Mouse (Mus musculus) urinary bladder, adult 18-20 months (tissue): ENCODE results near the gene Gm9732.
"Not testable (repeated sequence)": the region's sequence is repeated elsewhere in the genome, so short reads cannot be mapped to it uniquely, and the experiment has no call there.

Source experiments
- DNase-seq, 2 experiments: peaks; one replicate each; pipeline ENCODE4 v3.0.0; 2022; ENCODE audit warnings: low spot score in 2 of 2, mixed read lengths in 2 of 2

The Gm9732 gene

DNA sequence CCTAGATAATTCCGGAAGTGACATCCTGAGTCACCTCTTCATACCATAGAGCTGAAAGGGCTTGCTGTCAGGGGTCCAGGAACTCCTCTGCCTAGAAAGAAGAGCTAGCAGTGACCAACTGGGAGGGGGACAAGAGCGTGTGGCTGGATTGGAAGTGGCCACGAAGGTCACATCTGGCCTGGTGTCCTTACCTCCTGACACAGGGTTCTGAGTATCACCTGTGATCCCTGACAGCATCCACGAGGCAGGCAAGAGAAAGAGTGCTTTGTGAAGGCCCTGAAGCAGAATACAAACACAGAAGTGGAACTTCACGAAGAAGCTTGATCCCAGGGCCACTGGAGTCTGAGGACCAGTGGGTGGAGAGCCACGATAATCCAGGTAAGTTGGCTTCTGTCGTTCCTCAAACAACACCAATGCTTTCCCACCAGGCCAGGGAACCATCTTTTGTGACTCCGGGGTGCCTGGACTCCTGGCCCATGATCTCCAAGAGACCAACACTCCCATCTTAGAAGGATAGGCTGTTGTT is at the start of gene Gm9732:
Gene Gm9732, plus strand, starts transcription at position 51 of the 526 bp plus-strand sequence.
- DNase-seq = not testable (repeated sequence)

DNA sequence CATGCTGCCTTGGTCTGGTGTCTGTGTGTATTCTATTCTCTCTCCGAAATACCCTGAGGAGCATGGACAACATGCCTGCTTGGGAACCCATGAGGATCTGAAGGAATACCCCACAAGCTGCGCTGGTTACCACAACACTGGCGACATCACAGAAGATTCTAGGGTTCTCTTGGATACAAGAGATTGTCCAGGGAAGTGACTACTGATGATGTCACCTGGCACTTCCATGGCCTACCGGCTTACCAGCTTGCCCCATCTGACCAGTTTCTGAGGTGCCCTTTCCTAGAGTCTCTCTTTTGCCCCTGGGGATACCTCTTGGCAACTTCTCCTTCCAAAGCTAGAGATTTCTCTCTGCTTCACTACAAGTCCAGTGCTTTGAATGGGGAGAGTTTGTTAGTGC is 39.6 kb upstream of the Gm9732 start, which contains the start of gene Gm8122:
Gene Gm8122, minus strand, starts transcription at position 101 of the 400 bp plus-strand sequence.
- DNase-seq = not testable (repeated sequence)

DNA sequence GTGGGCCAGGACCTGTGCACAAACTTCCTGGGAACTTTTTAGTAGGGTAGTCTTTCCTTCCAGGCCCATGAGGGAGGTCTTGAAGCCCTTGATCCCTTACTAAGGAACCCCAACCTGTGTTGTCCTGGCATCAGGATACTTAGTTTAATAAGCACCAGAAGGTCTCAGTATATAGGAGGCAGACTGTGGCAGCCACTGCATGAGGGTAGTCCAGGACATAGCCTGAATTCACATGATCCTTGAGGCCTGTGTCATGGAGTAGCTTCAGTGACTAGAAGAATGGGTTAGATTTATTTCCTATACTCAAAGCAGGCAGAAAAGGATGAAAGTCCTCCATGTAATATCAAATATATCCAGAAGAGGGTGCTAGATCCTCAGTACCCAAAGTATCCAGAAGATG is 37.1 kb upstream of the Gm9732 start:
- DNase-seq = not testable (repeated sequence)

DNA sequence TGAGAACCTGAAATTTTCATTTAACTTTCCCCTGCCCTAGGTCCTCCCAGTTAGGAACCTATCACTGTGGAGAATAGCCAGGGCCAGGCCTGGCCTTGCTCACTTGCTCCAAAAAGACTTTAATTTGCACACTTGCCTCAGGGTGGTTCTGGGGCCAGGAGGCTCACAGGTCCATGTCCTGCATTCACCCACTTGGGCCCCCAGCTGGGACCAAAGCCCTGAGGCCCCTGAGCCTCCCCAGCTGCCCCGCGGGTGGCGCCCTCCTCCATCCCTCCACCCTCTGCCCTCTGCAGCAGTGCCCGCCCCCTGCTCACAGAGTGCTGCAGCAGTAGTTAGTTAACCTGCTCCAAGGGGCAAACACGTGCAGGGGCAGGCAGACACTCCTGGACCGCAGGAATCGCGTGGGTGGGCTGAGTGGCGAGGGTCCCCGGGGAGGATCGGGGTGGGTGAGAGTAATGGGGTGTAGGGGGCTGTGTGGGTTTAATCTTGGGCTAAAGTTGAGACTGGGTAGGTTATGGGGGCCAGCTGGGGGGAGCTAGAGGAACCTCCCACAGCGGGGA is 25.1 kb upstream of the Gm9732 start:
- not testable (repeated sequence) for DNase-seq

DNA sequence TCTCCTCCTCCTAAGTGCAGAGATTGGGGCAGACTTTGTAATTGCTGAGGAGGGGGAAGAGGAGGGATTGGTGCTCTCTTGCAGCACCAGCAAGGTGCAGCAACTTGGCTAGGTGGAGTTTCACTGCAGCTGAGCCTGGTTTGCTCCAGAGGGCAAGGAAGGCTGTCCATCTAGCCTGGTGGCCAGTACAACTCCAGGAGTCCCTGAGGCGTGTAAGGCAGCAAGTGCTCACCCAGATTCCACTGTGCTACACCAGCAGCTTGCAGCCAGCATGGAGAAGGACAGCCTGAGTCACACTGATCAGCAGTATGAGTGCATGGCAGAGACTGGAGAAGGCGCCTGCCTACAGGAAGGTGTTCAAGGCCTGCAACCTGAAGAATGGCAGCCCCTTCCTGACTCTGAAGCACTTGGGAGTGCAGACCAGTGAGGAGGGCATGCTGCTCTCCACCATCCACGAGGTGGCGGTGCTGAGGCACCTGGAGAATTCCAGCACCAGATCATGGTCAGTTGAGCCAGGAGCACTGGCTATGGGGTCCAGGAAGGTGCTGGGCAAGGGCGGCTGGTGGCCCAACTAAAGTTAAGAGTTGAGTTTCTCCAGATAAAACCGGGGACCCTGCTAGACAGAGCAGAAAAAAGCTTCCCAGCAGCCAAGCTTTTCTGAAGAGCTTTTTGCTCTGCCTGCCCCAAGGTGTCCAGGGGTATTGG is 24.1 kb upstream of the Gm9732 start:
- DNase-seq = not testable (repeated sequence)

DNA sequence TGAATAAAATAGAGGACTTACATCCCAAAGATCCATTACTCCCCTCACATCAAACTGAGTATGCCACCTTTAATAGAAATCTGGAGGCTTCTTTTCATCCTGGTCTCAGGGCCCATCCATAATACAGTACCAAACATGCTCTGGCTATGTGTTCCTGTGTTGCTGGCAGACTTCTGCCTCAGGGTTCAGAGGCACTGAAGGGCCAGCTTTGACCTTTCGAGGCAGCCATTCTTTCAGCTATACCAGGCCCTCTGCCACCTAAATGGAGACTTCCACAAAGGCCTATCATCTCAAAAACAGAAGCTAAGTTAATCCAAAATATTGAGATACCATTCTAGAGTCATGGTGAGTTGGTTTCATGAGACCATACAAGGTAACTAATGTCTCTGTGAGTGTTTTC is 18.3 kb upstream of the Gm9732 start:
- DNase-seq = not testable (repeated sequence)

DNA sequence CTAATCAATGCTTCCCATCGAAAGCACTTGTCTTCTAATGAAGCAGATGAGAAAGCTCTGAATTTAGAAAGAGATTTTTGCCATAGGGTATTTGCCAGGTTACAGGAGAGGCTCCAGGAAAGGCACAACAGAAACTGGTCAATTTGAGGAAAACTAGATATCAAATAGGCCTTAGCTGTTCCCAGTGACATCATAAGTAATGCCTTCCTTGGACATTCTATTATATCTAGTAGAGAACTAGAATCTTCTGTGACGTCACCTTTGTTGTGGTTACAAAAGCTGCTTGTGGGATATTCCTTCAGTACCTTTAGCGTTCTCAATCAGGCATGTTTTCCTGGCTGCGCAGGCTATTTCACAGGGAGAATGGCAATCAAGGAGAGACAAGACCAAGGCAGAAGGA is 16.5 kb upstream of the Gm9732 start, which contains the start of gene Gm8126:
Gene Gm8126, plus strand, starts transcription at position 301 of the 400 bp plus-strand sequence.
- not testable (repeated sequence) for DNase-seq

DNA sequence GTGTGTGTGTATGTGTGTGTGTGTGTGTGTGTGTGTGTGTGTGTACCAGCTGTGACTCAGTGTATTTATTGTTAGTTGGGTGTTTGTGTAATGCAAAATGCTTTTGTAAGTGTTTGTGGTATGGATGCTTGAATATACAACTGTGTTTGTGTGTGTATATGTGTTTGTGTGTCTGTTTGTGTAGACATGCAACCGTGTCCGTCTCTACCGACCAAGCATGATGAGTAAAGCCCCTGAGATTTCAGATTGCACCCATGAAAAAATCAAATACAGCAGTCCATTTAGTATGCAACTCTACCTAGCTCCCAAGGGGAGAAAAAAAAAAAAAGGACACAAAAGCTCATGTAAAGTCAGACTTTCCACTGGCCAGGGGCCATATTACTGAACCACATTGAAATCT is 11.4 kb upstream of the Gm9732 start:
- DNase-seq = not testable (repeated sequence)

DNA sequence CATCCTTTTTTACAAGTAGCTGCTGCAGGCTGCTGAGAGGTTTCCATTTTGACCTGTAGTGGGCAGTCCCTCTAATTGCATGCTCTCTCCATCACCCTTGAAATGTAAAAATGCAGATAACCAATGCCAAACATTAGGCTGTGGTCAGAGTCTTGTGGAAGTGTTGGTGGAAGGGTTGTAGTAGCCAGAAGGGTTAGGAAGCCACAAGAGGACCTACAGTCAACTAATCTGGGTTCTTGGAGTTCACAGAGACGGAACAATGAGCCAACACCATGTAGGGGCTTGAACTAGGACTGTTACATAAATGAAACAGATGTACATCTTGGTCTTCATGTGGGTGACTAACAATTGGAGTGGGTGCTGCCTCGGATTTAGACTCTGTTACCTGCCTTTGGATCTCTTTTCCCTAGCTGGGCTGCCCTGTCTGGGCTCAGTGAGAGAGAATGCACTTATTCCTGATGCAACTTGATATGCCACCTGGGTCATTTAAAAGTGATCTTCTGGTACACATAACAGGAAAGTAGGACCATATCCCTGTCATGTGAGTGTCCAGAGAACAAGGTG is 6.2 kb upstream of the Gm9732 start:
- not testable (repeated sequence) for DNase-seq

DNA sequence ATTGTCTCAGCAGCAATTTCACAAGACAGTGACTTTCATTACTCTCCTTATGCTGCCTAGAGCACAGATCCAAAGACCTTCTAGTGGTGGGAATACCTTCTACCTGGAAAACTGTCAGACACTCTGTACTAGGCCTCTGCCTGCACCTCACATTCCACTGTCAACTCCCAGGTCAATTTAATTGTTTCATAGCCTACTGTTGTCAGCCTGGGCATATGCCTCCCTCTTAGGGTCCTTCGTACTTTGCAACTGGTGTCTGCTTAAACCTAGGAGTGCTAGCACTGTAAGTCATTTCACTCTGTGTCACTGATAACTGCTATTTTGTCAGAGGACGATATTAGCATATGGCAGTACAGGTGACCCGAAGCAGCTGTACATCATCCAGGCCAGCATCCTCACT is 5.6 kb upstream of the Gm9732 start:
- DNase-seq = not testable (repeated sequence)

DNA sequence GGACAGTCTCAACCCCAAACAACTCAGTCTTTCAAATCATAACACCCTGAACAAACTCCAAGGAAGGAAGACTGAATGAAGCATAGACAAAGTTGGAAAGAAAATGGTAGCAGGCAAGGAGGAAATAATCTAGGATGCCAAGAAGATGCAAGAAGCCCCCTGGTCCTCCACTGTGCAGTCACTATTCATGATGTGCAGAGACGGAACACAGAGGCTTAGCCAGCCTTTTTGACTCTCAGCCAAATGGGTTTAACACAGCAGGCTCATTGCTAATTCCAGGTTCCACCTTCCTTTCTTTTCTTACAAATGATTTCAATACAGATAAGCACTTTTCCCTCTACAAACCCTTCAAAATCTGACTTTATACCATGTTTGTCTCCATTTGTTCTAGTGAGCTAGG is 1.7 kb upstream of the Gm9732 start:
- not testable (repeated sequence) for DNase-seq

DNA sequence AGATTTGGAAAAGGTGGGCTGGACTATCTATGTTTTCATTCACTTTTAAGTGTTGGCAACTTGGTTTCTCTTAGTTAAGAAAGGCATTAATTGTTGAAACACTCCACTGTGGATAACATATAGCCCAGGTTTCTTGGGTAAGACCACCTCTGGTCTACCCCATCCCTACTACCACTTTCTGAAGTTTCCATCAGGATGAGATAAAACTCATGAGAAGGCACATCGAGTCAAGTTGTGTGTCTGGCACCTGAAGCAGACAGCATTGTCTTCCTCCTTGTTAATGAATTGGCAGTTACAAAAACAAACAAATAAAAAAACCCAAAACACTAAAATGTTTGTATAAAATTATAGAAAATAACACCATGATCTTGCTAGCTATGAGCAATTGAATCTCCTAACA is 916 bp downstream of the Gm9732 start:
- DNase-seq = not testable (repeated sequence)

DNA sequence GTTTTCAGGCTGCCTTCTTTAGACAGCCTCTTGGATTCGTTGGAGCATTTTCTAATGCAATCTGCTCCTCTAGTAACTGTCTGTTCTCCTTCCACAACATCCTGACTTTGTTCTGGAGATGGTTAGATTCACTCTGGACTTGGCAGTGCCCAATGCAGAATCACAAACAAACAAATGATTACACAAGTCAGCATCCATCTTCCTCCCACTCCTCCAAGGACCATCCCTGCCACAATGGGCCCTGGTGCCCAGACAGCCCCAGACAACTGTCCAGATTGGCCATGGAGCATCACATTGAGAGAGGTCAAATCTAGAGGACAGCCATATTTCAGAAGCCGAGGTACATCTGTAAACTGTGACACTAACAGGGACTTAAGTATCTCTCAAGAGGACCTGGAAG is 2.6 kb downstream of the Gm9732 start:
- DNase-seq = not testable (repeated sequence)

DNA sequence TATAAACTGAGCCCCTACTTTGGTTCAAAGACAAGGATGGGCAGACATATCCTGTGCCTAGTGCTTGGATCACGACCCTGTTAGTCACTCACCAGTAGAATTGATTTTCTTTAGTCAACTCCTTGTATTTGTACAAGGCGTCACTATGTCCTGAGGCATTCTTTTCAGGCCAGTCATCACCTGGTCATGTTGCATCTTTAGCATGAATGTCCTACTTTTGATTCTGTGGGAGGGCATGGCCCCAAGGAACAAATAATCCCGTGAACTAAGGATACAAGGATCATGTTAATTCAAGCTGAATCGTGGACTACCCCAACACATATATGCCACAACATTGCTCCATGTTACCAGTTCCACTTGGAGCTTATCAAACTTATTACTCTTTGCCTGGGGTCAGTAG is 3.3 kb downstream of the Gm9732 start:
- not testable (repeated sequence) for DNase-seq

DNA sequence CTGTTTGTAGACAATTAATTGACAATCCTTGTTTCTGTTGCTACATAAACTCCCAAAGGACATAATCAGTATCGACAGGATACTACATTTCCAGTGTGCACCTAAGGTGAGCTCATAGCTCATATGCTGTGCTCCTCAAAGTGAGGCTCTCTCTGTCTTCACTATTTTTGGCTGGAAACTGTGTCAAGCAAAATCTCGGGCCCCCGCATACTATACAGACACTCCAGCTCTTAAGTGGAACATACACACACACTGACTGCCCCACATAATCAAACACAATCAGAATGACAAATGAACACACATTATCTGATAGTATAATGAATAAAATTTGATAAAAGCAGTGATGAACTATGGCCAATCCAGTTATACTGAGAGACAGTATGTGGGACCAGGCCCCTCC is 3.8 kb downstream of the Gm9732 start:
- DNase-seq = not testable (repeated sequence)

DNA sequence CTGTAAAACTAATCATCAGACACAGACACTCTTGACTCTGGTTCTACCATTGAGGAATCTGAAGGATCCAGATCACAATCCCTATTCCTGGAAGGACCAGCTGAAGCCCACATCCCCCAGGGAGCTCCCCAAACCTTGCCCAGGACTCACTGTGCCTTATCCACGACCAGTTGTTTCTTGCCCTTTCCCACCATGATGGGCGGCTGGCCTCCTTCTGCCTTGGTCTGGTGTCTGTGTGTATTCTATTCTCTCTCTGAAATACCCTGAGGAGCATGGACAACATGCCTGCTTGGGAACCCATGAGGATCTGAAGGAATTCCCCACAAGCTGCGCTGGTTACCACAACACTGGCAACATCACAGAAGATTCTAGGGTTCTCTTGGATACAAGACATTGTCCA is 18.7 kb downstream of the Gm9732 start, which contains the start of gene Gm8127:
Gene Gm8127, minus strand, starts transcription at position 330 of the 400 bp plus-strand sequence.
- DNase-seq = not testable (repeated sequence)

DNA sequence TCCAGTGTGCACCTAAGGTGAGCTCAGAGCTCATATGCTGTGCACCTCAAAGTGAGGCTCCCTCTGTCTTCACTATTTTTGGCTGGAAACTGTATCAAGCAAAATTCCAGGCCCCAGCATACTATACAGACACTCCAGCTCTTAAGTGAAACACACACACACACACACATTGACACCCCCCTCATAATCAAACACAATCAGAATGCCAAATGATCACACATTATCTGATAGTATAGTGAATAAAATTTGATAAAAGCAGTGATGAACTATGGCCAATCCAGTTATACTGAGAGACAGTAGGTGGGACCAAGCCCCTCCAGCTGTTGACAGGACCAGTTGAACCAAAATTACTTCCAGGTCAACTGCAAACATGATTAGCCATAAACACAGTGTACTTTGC is 44.7 kb downstream of the Gm9732 start:
- not testable (repeated sequence) for DNase-seq

DNA sequence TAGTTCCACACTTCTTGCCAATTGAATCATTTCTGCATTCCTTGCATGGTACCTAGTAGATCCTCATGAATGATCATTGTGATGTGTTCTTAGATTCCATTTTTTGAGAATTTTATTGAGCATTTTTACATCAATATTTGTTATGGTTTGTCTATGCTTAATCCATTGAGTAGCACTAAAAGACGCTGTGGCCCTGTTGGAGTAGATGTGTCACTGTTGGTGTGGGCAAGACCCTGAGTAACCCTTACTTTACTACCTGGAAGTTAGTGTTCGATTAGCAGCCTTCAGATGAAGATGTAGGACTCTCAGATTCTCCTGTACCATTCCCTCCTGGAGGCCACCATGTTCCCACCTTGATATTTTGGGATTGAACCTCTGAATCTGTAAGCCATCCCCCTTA is 53.8 kb downstream of the Gm9732 start:
- not testable (repeated sequence) for DNase-seq

DNA sequence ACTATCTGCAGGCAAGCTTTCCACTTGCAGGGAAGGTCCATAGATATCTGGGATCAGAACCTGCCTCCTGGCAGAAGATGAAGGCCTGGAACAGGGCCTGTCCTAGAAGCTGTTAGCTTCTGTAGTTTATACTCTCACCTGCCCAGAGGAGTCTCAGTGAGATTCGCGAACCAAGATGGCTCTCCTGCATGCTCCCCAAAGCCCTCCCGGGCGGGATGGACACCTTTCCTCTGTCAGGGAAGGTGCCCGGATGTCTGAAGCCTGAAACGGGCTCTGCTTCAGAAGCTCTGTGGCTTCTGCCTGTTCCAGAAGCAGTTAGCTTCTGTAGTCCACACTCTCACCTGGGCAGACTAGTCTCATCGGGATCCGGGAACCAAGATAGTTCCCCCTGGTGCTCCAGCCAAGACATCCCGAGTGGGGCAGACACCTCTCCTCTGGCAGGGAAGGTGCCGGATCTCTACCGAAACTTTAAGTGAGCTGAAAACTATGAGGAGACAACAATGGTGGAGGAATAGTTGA is 56.6 kb downstream of the Gm9732 start:
- not testable (repeated sequence) for DNase-seq

DNA sequence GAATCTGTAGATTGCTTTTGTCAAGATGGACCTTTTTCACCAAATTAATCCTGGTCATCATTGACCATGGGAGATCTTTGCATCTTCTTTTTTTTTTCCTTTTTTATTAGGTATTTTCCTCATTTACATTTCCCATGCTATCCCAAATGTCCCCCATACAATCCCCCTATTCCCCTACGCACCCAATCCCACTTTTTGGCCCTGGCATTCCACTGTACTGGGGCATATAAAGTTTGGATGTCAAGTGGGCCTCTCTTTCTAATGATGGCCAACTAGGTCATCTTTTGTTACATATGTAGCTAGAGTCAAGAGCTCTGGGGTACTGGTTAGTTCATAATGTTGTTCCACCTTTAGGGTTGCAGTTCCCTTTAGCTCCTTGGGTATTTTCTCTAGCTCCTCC is 62.8 kb downstream of the Gm9732 start:
- not testable (repeated sequence) for DNase-seq

DNA sequence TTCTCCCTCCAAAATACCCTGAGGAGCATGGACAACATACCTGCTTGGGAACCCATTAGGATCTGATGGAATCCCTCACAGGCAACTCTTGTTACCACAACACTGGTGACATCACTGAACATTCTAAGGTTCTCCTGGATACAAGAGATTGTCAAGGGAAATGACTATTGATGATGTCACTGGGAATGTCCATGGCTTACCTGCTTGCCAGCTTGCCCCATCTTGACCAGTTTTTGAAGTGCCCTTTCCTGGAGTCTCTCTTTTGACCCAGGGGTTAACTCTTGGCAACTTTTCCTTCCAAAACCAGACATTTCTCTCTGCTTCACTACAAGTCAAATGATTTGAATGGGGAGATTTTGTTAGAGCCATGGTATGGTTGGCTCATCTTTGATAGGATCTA is 72.9 kb downstream of the Gm9732 start, which contains the start of gene 1700001F09Rik:
Gene 1700001F09Rik, minus strand, starts transcription at position 101 of the 400 bp plus-strand sequence.
- not testable (repeated sequence) for DNase-seq

DNA sequence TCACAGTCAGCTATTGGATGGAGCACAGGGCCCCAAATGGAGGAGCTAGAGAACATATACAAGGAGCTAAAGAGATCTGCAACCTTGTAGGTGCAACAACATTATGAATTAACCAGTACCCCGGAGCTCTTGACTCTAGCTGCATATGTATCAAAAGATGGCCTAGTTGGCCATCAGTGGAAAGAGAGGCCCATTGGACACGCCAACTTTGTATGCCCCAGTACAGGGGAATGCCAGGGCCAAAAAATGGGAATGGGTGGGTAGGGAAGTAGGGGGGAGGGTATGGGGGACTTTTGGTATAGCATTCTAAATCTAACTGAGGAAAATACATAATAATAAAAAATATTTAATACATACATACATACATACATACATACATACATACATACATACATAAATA is 78.1 kb downstream of the Gm9732 start:
- DNase-seq = not testable (repeated sequence)
